Mouse (Mus musculus) kidney, embryonic 16.5 days (tissue): ENCODE data around the gene Aktip. TPM values are rescaled to one million over a fixed set of nuclear protein-coding genes. Genes with fewer than 3 reads are reported as not detected.

Experiments
- ATAC-seq: fragments of 200-750 bp; cut with Nextera tagmentation; 2 replicates; pipeline ENCODE4 v1.8.0; 2017; ENCODE audit warnings: moderate TSS enrichment; ENCODE audit not compliant: low FRiP score, low TSS enrichment
- H3K27ac ChIP-seq: fragments of 300-500 bp; sonication (generic); 2 replicates; pipeline ENCODE4 v1.5.1; 2014; ENCODE audit warnings: low read length
- H3K27me3 ChIP-seq: fragments of 300-500 bp; sonication (generic); 2 replicates; pipeline ENCODE4 v1.6.1; 2014; ENCODE audit warnings: low read length, control low read depth, mixed read lengths; ENCODE audit not compliant: insufficient read depth
- H3K36me3 ChIP-seq: fragments of 300-500 bp; sonication (generic); 2 replicates; pipeline ENCODE4 v1.6.1; 2014; ENCODE audit warnings: low read length, control low read depth, mixed read lengths; ENCODE audit not compliant: insufficient read depth
- H3K4me1 ChIP-seq: fragments of 300-500 bp; sonication (generic); 2 replicates; pipeline ENCODE4 v1.6.1; 2014; ENCODE audit warnings: low read length, control low read depth, mixed read lengths; ENCODE audit not compliant: insufficient read depth
- H3K4me2 ChIP-seq: fragments of 300-500 bp; sonication (generic); replicated peaks from 2 replicates; pipeline ENCODE4 v1.6.1; 2014; ENCODE audit warnings: low read depth, low read length
- H3K4me3 ChIP-seq: fragments of 300-500 bp; sonication (generic); 2 replicates; pipeline ENCODE4 v1.5.1; 2014; ENCODE audit warnings: mild to moderate bottlenecking, low read length
- H3K9ac ChIP-seq: fragments of 300-500 bp; sonication (generic); replicated peaks from 2 replicates; pipeline ENCODE4 v1.6.1; 2014; ENCODE audit warnings: low read length
- H3K9me3 ChIP-seq: fragments of 300-500 bp; sonication (generic); 2 replicates; pipeline ENCODE4 v1.6.1; 2016; ENCODE audit warnings: low read length, control low read depth
- WGBS: fragments of 180-500 bp; shearing (Covaris S2); extraction: QIAGEN DNeasy Blood & Tissue Kit; methylation state at CpG from one replicate; pipeline ENCODE4 v1.1.7; 2014; 5-methylcytosine and 5-hydroxymethylcytosine counted together
- polyA plus RNA-seq: library from polyadenylated mRNA; unstranded; fragments of >200 nt; fragmentation: Nextera tagmentation; extraction: Ambion mirVana; gene quantifications from 2 replicates; pipeline ENCODE4 v1.2.1, GENCODE M21; 2015

The Aktip gene
- polyA plus RNA-seq, 1 experiment from 2014 or later: 98.8 TPM

- no peaks in the 10 kb centered on the region for H3K36me3 ChIP-seq
- peaks cover 7% of the 10 kb centered on the region for H3K4me1 ChIP-seq
- no peaks in the 10 kb centered on the region for H3K9me3 ChIP-seq
- H3K27ac ChIP-seq: no peak overlapping the region
- no peaks in the 10 kb centered on the region for H3K27me3 ChIP-seq
- no peak overlapping the region for H3K4me3 ChIP-seq
- no peak overlapping the region for H3K4me2 ChIP-seq
- no peak overlapping the region for H3K9ac ChIP-seq
- ATAC-seq: peak; percentile 56; the same call in 1 of the 2 replicates
- WGBS: 67% methylated on average over 4 of the region's 4 CpGs
Observed at GRCm38 (mm10) chr8:91140828-91141227, 58.9 kb downstream of the Aktip start.

DNA sequence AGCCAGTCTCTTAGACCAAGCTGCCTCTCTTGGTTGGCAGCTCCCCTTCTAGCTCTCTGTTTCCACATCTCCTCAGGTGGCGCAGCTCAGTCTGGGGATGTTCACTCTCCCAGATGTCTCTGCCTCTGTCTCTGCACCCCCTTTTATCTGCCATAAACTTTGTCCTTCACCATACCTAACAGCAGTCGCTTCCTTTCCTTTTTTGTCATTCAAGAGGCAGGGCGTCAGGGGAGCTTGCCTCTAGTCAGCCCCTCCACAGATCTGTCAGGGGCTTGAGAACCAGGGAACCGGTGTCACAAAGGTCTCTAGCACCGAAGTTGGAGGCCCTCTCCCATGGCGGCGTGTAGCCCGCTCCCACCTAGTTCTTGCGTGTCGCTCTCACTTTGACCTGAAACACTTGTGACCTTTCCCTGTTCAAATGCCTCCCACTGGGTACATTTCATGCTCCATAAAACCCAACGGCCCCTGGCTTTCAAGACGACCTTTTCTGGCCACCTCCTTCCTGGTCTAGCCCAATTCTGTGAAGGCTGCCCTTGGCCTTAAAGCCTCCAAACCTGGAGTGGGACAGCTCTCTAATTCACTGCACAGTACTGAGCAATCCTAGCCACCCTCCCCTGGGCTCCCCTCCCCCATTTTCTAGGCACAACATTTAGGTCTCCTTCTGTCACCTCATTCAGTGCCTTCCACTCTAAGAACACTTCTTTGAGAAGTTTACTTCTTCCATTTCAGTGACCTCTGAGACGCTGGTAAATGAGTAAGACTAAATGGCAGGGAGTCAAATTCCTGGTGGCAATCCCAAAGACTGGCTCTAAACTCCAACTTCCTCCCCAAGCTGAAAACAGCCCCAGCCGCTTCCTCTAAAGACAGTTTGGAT, 64.2 kb downstream of the Aktip start:
- Histone ChIP-seq H3K4me2 (peak overlapping the region; percentile 52; the same call in 1 of the 2 replicates), H3K27me3 (no peaks in the 10 kb centered on the region), H3K9me3 (no peaks in the 10 kb centered on the region), H3K4me1 (peaks cover 31% of the 10 kb centered on the region), H3K4me3 (no peak overlapping the region), H3K27ac (peak overlapping the region; percentile 77), H3K36me3 (no peaks in the 10 kb centered on the region), H3K9ac (peak overlapping the region; percentile 33; the same call in 1 of the 2 replicates)
- 31% methylated on average over 14 of the region's 14 CpGs for WGBS
- ATAC-seq: no peak

- Histone ChIP-seq H3K36me3 (0 out of 2 replicates have a peak, but pooled peaks cover under 1% of the 10 kb centered on the region), H3K4me3 (peak overlapping the region; percentile 76), H3K27ac (peak overlapping the region; percentile 77), H3K9me3 (no peaks in the 10 kb centered on the region), H3K27me3 (no peaks in the 10 kb centered on the region), H3K4me2 (peak overlapping the region; percentile 52), H3K9ac (peak overlapping the region; percentile 53), H3K4me1 (peaks cover 31% of the 10 kb centered on the region)
- ATAC-seq: no peak
- 31% methylated on average over 12 of the region's 12 CpGs for WGBS
Observed at GRCm38 (mm10) chr8:91134659-91135058, 65.1 kb downstream of the Aktip start.

GRCm38 (mm10) chr8:91134070-91134475, 65.7 kb downstream of the Aktip start:
- Histone ChIP-seq H3K9me3 (no peaks in the 10 kb centered on the region), H3K27ac (peak overlapping the region; percentile 77), H3K36me3 (peaks cover 6% of the 10 kb centered on the region), H3K4me3 (peak overlapping the region; percentile 76), H3K27me3 (no peaks in the 10 kb centered on the region), H3K4me1 (peaks cover 31% of the 10 kb centered on the region), H3K4me2 (peak overlapping the region; percentile 52), H3K9ac (peak overlapping the region; percentile 53)
- WGBS: under 1% methylated on average over 24 of the region's 24 CpGs
- ATAC-seq: peak; percentile 99

DNA sequence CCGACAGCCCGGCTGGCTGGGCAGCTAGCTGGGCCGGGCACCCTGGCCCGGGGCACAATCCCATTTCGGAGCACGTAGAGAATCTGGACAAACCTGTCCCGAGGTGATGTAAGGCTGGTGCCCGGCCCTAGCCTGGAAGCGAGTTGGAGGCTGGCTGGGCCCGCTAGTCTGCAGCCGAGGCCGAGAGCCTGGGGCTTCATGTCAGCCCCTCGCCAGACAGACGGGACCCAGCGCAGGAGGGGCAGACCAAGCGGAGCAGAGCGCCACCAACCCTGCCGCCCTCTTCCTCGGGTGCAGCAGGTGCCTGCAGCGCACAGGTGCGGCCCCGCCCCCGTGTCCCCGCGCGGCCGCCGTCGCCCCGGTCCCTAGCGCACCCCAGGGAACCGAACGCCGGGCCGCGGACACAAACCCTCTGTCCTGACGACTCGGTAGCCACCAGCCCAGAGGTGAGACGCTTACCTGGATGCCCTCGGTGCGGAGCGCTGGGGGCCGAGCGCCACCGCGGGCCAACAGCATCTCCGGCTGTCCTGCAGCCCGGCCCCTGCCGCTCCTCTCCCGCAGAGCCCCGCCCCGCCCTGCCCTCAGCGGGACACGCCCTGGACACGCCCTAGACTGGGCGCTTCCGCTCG, 66.2 kb downstream of the Aktip start:
- Histone ChIP-seq H3K27ac (peak overlapping the region; percentile 73), H3K9me3 (no peaks in the 10 kb centered on the region), H3K4me1 (peaks cover 31% of the 10 kb centered on the region), H3K36me3 (peaks cover 12% of the 10 kb centered on the region), H3K9ac (peak overlapping the region; percentile 81), H3K4me2 (peak overlapping the region; percentile 80), H3K4me3 (peak overlapping the region; percentile 76), H3K27me3 (no peaks in the 10 kb centered on the region)
- WGBS: under 1% methylated on average over 55 of the region's 58 CpGs
- no peak; the same call in 1 of the 2 replicates for ATAC-seq

DNA sequence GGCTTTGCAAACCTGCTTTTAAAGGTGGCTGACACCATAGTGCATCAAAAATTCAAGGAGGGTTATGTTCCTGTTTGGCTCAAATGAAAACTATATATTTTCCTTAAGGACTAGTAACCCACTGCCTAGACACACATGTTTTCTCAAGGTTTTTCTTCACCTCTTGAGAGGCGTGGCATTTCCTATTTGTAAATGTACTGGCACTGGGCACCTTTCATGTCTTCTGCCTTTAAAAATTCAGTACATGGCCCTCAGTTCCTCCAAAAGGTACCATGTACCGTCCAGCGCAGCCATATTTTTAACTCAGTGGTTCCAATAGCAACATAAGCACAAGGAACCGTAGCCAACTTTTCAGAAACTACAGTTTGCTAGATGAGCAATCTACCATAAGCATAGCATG, 67.0 kb downstream of the Aktip start:
- Histone ChIP-seq H3K9ac (peak overlapping the region; percentile 81), H3K27me3 (no peaks in the 10 kb centered on the region), H3K4me2 (peak overlapping the region; percentile 80), H3K36me3 (peaks cover 19% of the 10 kb centered on the region), H3K4me3 (peak overlapping the region; percentile 76), H3K9me3 (no peaks in the 10 kb centered on the region), H3K4me1 (peaks cover 31% of the 10 kb centered on the region), H3K27ac (no peak overlapping the region)
- ATAC-seq: no peak
- whole genome bisulfite sequencing: 74% methylated on average over 4 of the region's 4 CpGs

DNA sequence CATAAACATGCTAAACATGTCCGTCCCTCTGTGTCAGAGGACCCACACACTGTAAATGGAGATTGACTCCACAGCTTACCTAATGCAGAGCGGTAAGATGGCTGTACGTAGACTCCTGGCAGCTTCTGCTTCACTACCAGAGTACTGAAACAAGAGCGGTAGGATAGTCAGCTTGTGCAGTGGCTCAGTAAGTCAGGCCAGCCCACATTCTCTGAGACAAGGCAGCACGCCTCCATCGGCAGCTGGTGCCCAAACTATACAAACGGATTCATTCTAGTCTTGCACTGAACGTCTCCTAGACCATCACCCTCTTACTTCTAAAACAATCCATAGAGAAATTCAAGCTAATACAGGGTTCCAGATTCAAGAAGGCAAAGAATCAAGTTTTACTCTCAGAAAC, 73.0 kb downstream of the Aktip start:
- no peak overlapping the region for H3K27ac ChIP-seq
- H3K27me3 ChIP-seq: no peaks in the 10 kb centered on the region
- ATAC-seq: no peak
- no peaks in the 10 kb centered on the region for H3K4me1 ChIP-seq
- H3K9me3 ChIP-seq: no peaks in the 10 kb centered on the region
- peaks cover 55% of the 10 kb centered on the region for H3K36me3 ChIP-seq
- WGBS: 92% methylated on average over 8 of the region's 8 CpGs
- H3K9ac ChIP-seq: no peak overlapping the region
- H3K4me2 ChIP-seq: no peak overlapping the region
- no peak overlapping the region for H3K4me3 ChIP-seq

DNA sequence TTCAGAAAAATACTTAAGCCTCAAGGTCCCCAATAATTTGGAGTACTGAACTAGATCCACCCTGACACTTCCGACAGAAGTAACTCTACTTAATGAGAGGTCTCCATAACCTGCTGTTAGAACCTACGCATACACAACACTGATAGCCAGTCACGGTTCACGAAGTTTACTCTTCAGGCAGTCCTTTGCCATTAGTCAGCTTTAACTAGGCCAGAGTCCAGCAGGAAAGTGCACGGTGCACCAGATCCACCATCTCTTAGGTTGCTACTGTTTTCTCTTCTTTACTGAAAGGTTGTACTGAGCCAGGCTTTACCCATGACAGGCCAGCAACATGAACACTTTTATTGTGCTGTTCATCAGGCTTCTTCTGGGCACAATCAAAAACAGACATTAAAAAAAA, 75.5 kb downstream of the Aktip start:
- no peak overlapping the region for H3K4me3 ChIP-seq
- H3K4me1 ChIP-seq: no peaks in the 10 kb centered on the region
- 80% methylated on average over 5 of the region's 5 CpGs for WGBS
- peak; percentile 54; the same call in 1 of the 2 replicates for ATAC-seq
- H3K36me3 ChIP-seq: peaks cover 68% of the 10 kb centered on the region
- H3K4me2 ChIP-seq: no peak overlapping the region
- no peak overlapping the region for H3K9ac ChIP-seq
- H3K27me3 ChIP-seq: no peaks in the 10 kb centered on the region
- no peak overlapping the region for H3K27ac ChIP-seq
- no peaks in the 10 kb centered on the region for H3K9me3 ChIP-seq

DNA sequence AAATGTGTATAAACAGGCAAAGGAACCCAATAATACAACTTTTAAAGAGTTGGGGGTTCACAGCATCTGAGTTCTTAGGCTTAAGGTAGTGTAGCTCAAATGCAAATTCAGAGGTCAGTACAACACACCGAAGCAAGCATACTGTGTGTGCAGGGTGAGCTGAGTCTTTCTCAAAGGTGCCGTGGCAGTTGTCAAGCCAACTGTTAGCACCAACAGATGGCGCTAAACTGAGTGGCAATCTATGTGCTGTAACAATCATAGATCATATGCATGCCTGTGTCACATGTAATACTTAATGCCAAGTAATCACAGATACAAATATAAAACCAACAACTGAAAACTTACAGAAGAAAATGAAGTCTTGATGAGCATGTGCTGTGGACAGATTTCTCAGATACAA, 81.6 kb downstream of the Aktip start:
- no peaks in the 10 kb centered on the region for H3K27me3 ChIP-seq
- H3K9me3 ChIP-seq: no peaks in the 10 kb centered on the region
- WGBS: 80% methylated on average over 3 of the region's 3 CpGs
- no peaks in the 10 kb centered on the region for H3K4me1 ChIP-seq
- no peak overlapping the region for H3K4me3 ChIP-seq
- H3K36me3 ChIP-seq: peaks cover 57% of the 10 kb centered on the region
- no peak for ATAC-seq
- no peak overlapping the region for H3K4me2 ChIP-seq
- no peak overlapping the region for H3K9ac ChIP-seq
- no peak overlapping the region for H3K27ac ChIP-seq

DNA sequence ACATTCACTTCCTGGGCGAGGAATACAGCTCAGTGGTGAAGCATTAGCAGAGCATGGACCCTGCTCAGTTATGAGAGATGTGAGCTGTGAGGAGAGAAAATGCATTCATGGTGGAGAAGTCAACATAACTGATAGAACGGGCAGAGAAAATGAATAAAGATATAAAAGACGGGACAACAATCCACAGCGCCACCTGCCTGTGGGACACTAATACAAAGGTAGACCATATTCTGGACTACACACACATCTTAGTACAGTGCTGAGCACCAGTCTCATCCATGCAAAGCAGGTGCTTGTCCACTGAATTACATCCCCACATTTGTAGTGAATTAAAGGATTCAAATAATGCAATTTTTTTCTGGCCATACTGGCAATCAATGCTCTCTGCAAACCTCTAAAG, 82.2 kb downstream of the Aktip start:
- Histone ChIP-seq H3K4me3 (no peak overlapping the region), H3K9ac (no peak overlapping the region), H3K27ac (no peak overlapping the region), H3K4me1 (no peaks in the 10 kb centered on the region), H3K9me3 (no peaks in the 10 kb centered on the region), H3K4me2 (no peak overlapping the region), H3K36me3 (peaks cover 57% of the 10 kb centered on the region), H3K27me3 (no peaks in the 10 kb centered on the region)
- ATAC-seq: no peak
- WGBS: 94% methylated on average over 4 of the region's 4 CpGs
